Mouse (Mus musculus) mouse embryonic stem cell (cell line): Measurements from ENCODE around the gene Kif14.
"Not testable (repeated sequence)": the region's sequence is repeated elsewhere in the genome, so short reads cannot be mapped to it uniquely, and the experiment has no call there.

ENCODE experiments used
- in situ Hi-C, 2 experiments: fragments of 300-500 bp; cut with MboI; formaldehyde crosslinking; loops; 1 replicate in 1 of 2; 3 replicates in 1 of 2; pipeline ENCODE4 v1.14.3; 2019 to 2020; ENCODE audit warnings: low sequenced_read_pairs in 2 of 2, low pct_unique_long_range_greater_than_20kb in 1 of 2, mixed read lengths in 1 of 2; ENCODE audit not compliant: unreplicated experiment in 1 of 2

Gene Kif14

DNA sequence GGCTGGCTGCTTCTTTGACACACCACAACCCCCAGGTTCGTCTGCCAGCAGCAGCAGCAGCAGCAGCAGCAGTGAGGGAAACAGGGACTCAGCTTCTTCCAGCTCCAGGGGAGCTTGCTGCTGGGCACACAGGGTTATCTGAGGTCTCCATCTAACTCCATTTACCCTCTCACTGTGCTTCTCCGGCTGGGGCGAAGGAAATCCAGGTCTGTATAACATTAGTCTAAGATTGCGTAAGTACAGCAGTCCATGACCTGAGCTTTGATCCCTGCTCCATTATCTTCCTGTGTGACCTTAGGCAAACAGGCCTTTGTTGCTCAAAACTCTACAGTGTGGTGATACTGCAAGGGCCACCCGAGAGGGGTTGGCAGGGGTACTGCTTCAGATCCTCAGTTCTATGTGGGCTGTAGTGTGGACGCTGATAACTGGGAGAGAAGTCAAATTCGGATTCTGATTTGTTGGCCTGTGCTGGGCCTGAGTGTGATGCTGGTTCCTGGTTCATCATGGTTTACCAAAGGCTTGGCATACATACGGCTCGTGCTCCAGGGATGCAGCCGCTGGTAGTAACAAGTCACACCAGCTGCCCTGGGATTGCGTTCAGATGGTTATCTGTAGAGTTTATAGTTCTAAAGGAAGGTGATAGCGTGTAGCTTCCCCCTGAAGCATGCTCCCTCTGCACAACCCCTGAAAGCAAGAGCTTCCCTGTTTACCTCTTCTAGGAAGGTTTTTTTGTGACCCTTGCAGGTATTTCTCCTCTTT, 75.7 kb downstream of the Kif14 start:
- in situ Hi-C loops: loop anchor here (25.0 kb wide), 2 partner anchors 571 to 671 kb away; no protein-coding TSS in a partner anchor

DNA sequence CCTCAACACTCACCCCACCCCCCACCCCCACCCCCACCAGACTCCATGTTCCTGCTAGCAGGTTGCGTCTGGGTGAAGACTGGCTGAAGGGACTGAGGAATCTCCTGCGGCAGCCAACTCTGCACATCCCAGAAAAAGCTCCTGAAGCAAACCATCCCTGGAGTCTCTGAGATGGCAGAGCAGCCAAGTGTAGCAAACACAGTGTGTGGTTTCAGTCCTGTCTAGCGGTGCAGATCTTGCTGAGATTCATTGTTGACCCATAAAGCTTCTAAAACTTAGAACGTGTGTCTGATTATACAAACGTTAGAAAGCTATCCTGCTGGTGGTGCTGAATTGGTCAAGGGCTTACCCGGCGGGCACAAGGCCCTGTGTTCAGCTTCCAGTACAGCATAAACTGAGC, 77.8 kb downstream of the Kif14 start:
- in situ Hi-C loops: loop anchor here (25.0 kb wide), 2 partner anchors 568 to 668 kb away; no protein-coding TSS in a partner anchor

DNA sequence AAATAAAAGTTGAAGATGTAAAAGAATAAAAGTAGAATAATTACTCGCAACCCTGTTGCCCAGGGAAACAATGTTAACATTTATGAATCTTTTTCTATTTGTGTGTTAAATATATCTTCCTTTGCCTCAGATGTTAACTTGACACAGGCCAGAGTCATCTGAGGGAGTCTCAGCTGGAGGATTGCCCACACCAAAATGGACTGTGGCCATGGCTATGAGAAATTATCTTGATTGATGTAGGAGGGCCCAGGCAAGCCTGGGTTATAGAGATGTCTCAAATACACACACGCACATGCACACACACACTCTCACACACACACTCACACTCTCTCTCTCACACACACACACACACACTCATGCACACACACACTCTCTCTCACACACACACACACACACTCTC, 80.9 kb downstream of the Kif14 start:
- in situ Hi-C loops: loop anchor here (25.0 kb wide), 2 partner anchors 565 to 665 kb away; no protein-coding TSS in a partner anchor

DNA sequence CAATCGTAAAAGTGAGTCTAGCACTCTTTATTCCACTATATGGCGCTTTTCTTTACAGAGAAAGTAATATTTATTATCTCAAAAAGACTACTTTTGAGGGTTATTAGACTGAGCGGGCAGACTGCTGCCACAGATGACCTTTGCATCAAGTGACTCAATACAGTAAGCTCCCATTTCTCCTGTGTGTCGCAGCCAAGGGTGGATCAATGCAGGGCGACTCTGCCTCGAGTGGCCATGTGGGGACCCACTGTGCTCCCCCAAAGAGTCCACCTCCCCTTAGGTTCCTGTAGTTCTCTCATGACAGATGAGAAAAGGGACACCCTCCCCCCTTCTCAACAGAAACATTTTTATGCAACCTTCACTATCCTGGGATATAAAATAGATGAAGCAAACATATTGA, 84.1 kb downstream of the Kif14 start:
- in situ Hi-C loops: loop anchor here in 1 of 2 experiments (5.0 kb wide), 1 partner anchor 202 kb away; no protein-coding TSS in a partner anchor

DNA sequence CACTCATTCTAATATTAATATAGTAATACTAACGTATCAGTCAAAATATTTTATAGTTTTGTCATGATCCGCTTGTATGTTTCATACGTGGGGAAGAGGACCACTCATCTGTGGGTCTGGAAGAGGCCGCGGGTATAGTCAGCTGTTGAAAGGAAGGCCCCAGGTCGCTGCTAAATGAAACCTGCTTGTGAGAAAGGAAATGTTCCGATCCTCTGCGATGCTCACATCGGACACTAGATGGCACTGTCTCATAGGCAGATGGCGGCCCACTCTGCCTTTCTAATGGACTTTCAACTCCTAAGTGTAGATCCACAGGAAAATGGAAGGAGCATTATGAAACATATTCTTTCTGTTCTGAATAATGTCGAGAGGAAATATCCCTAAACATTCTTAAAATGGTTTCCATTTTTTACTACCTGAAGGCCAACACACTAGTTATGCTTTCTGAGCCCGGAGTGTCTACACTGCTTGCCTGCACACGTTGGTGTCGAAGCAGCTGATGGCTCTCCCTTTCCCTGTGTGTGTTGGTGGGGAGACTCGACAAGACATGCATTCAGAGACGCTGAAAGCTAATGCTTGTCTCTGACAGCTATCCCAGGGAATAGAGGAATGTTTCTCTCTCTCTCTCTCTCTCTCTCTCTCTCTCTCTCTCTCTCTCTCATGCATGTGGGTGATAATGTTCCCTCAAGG, 84.9 kb downstream of the Kif14 start:
- in situ Hi-C loops: loop anchor here in 1 of 2 experiments (5.0 kb wide), 1 partner anchor 201 kb away; no protein-coding TSS in a partner anchor

DNA sequence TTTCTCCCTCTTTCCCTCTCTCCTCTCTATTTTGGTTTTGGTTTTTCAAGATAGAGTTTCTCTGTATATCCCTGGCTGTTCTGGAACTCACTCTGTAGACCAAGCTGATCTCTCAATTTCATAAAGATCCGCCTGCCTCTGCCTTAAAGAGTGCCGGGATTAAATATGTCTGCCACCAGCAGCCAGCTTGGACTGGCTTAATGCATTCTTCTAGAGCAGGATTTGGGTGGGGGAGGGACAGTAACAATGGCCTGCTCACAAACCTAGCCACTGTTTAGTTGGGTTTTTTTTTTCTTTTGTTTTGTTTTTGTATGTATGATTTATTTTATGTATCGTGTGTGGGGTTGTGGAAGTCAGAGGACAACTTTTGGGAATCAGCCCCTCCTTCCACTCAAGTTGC, 88.5 kb downstream of the Kif14 start:
- in situ Hi-C loops: loop anchor here in 1 of 2 experiments (5.0 kb wide), 1 partner anchor 198 kb away; no protein-coding TSS in a partner anchor

DNA sequence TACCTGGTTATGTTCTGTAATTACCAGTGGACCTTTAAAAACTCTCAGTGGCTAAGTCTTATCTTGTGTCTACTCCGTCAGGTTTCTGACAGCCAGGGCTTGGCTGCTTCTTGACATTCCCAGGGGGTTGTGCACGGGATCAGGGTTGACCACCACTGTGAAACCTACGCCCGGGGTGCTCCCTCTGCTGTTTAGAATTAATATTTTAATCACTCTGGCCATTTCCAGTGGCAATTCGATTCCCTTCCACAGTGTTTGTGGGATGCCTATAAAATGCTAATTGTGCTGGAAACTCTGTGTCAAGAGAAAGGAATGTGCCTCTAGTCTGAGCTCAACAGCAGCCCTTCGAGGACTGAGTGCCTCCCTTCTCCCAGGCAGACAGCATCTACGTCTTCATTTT, 89.7 kb downstream of the Kif14 start:
- in situ Hi-C loops: no loop called here

DNA sequence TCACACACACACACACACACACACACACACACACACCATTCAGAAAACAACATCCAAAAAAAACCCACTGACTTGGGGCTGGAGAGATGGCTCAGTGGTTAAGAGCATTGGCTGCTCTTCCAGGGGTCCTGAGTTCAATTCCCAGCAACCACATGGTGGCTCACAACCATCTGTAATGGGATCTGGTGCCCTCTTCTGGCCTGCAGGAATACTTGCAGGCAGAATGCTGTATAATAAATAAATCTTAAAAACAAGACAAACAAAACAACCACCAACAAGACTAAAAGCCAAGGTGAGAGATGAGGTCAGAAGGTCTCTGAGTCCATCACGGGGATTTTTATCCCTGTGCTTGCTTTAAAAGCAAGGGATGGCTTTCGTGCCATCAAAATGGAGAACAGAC, 90.5 kb downstream of the Kif14 start:
- in situ Hi-C loops: not testable (repeated sequence)

DNA sequence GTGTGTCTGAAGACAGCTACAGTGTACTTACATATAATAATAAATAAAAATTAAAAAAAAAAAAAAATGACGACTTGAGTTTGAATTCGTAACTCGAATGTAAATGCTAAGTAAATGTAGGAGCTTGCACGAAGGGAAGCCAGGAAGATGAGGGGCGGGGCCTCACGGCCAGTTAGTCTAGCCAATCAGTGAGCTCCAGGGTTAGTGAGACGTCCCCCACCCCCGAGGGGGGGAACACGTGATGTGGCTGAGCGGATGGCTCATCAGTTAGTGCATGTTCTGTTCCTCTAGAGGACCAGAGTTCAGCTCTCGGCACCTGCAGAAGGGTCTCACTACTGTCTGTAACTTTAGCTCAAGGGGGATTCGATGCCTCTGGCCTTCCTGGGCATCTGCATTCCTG, 91.3 kb downstream of the Kif14 start:
- in situ Hi-C loops: no loop called here

DNA sequence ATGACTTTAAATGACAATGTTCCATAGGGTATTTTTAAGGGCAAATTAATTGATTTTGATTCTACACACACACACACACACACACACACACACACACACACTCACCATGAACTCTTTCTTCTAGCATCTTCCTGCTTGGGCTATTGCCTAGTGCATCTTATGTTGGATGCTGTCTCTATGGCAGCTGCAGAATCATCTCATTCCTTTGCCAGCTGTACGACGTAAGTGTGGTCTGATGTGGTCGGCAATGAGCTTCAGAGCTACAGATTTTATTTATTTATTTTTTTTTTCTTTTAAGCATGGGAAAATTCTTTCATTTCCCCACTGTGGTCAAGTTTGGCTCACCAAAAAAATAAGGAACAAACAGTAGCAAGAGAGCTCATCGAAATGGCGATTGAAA, 92.6 kb downstream of the Kif14 start:
- in situ Hi-C loops: no loop called here

DNA sequence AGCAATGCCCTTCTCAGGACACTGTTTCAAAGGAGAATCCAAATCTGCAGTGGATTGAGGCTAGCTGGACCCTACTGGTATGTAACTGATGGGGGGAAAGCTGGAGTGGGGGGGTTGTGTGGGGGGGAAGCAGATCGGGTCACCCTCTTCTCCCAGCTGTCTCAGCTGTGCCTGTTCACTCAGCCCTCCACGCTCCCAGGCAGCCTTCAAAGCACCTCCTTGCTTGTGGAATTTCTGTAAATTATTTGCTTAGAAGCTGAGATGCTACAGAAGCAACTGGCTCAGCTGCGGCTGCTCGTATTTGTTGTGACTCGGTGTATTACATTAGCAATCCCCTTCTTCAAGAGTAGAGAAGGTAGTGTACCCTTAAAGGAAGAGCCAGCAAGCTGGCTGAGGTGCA, 93.1 kb downstream of the Kif14 start:
- in situ Hi-C loops: no loop called here

DNA sequence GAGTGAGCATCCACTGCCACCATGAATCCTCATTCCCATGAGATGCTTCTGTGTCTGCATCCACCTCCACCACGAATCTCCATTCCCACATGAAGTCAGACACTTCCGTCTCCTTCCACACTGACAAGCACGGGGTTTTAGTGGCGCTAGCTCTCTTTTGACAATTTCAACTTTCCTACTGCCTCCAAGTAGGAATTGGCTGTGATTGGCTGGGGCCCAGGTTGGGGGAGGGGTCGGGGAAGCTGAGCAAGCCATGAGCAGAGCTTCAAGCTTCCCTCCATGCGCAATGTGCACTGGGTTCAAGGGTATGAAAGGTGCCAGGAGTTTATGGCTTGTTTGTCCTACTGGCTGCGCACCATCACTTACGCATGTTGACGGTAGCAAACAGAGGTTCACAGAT, 93.6 kb downstream of the Kif14 start:
- in situ Hi-C loops: loop anchor here in 1 of 2 experiments (10.0 kb wide), 1 partner anchor 175 kb away; no protein-coding TSS in a partner anchor

DNA sequence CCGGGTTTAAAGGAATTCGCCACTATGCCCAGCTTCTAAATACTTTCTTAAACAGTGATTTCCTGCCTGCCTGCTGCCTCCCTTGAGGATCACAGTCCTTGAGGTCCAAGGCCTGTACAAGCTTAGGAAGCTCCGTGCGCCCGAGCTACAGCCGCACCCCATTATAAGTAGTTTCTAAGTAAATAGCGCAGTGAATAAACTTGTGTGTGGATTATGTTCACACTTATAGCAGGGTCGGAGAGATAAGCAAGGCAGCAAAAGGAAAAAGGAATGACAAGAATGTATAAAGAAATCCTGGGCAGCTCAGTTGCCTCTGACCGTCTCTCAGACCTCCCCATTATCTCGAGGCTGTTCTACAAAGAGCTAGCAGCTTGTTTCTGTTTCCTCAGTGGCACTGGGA, 95.7 kb downstream of the Kif14 start:
- in situ Hi-C loops: loop anchor here in 1 of 2 experiments (10.0 kb wide), 1 partner anchor 173 kb away; no protein-coding TSS in a partner anchor

DNA sequence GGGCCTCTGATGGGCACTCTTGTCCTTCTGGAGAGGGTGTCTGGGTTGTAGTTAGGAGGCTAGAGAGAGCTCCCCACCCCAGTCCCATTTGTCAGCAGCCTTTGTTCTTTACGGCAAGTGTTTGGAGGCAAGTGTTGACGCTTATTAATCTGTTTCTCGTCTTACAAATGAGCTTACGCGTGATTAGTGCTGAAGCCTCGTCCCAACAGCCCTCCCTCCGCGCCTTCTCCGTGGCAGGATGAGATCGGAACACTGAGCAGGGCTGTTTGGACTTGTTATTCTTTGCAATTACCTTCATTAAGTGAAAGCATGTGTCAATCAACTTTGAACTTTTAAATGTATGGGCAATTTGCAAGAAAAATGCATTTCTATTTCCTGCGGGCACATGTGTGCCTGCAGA, 97.0 kb downstream of the Kif14 start:
- in situ Hi-C loops: loop anchor here in 1 of 2 experiments (10.0 kb wide), 1 partner anchor 172 kb away; no protein-coding TSS in a partner anchor

DNA sequence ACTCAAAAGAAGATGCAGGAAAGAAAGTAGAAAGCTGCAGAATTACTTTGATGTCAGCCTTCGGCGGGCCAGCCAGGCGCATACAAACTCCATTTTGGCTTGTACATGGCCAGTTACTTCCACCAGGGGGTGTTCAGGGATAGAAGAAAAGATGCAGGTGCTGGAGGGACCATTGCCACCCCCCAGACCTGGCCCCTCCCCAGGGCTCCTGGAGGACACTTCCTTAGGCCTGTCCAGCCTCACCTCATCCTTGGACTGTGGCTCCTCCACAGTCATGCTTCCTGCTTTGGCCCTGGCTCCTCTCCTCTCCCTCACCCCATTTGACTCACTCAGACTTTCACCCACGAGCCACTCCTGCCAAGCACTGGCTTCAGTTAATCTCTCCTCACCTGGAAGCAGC, 98.8 kb downstream of the Kif14 start:
- in situ Hi-C loops: loop anchor here in 1 of 2 experiments (10.0 kb wide), 1 partner anchor 170 kb away; no protein-coding TSS in a partner anchor

DNA sequence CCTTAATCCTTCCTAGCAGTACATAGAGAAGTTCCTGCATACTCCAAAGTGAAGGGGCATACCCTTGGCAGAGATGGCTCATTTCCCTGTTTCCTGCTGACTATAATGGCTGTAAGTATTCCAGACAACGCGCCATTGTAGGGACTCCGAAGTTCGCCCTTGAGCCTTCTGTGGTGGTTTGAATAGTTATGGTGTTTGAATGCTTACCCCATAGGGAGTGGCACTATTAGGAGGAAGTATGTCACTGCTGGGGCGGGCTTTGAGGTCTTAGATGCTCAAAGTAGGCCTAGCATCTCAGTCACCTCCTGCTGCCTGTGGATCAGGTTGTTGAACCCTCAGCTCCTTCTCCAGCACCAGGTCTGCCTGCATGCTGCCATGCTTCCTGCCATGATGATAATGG, 100.2 kb downstream of the Kif14 start:
- in situ Hi-C loops: loop anchor here in 1 of 2 experiments (10.0 kb wide), 1 partner anchor 168 kb away; no protein-coding TSS in a partner anchor

DNA sequence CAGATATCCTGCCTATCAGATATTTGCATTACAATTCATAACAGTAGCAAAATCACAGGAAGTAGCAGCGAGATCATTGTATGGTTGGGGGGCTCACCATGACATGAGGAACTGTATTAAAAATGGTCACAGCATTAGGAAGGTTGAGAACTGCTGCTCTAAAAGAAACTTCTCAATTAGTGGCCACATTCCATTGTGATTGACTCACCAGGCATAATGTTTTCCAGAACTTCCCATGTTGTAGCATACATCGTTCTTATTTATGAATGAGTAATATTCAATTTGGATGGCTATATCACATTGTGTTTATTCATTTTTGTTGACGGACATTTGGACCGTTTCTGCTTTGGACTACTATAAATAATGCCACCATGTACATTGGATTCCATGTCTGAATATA, 101.5 kb downstream of the Kif14 start:
- in situ Hi-C loops: loop anchor here in 1 of 2 experiments (10.0 kb wide), 1 partner anchor 167 kb away; no protein-coding TSS in a partner anchor

DNA sequence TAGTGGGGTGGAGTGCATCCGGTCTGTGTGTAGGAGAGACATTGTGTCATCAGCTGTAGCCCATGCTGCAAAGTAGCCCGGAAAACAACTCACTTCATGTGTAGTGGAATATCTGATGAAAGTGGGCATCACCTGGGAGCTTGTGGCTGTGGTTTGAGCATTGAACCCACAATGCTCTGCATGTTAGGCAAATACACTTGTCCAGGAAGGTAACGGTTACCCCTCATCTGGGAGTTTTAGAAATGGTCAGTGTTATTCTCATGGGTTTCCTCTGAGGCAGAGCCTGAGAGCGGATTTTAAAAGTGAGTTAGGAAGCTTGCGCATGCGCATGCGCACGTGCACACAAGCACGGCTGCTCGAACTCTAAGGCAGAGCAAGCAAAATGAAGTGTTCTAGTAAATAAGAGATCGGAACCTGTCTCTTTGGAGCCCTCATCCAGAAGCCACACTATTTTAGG, 102.6 kb downstream of the Kif14 start:
- in situ Hi-C loops: loop anchor here in 1 of 2 experiments (10.0 kb wide), 1 partner anchor 166 kb away; no protein-coding TSS in a partner anchor

DNA sequence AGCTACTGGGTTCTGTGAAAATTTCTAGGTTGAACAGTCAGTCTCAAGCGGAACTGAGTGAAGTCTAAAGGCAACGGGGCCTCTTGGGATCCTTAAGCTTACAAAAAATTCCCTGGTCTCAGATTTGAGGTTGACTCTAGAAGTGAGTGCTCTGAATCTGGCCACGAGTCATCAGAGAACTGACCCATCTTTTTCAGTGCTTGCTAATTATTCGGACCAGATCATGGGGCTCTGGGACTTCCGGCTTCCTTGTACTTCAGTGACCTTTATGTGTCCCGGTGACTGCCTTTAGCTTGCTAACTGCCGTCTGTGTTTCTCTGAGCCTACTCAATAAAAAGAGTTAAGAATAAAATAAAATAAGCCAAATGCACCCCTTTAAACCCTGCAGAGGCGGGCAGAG, 103.1 kb downstream of the Kif14 start:
- in situ Hi-C loops: loop anchor here in 1 of 2 experiments (10.0 kb wide), 1 partner anchor 166 kb away; no protein-coding TSS in a partner anchor
